Mouse (Mus musculus) forebrain, embryonic 10.5 days (tissue): ENCODE measurements around the gene Dcaf12. TPM values are rescaled to one million over a fixed set of nuclear protein-coding genes. Genes with fewer than 3 reads are reported as not detected.

Experiments used
- DNase-seq: peaks from one replicate; pipeline ENCODE4 v3.0.0-alpha.2; 2017; ENCODE audit warnings: low spot score; ENCODE audit errors: extremely low spot score
- H3K27ac ChIP-seq: fragments of 300-500 bp; sonication (generic); 2 replicates; pipeline ENCODE4 v1.5.1; 2016; ENCODE audit warnings: mild to moderate bottlenecking
- H3K27me3 ChIP-seq: fragments of 300-500 bp; sonication (generic); 2 replicates; pipeline ENCODE4 v1.6.1; 2016; ENCODE audit warnings: mild to moderate bottlenecking; ENCODE audit not compliant: poor library complexity, severe bottlenecking
- H3K36me3 ChIP-seq: fragments of 300-500 bp; sonication (generic); replicated peaks from 2 replicates; pipeline ENCODE4 v1.6.1; 2016; ENCODE audit warnings: mild to moderate bottlenecking, moderate library complexity
- H3K4me1 ChIP-seq: fragments of 300-500 bp; sonication (generic); 2 replicates; pipeline ENCODE4 v1.6.1; 2016
- H3K4me3 ChIP-seq: fragments of 300-500 bp; sonication (generic); 2 replicates; pipeline ENCODE4 v1.5.1; 2016; ENCODE audit warnings: mild to moderate bottlenecking, moderate library complexity
- H3K9me3 ChIP-seq: fragments of 300-500 bp; sonication (generic); 2 replicates; pipeline ENCODE4 v1.6.1; 2016; ENCODE audit warnings: mild to moderate bottlenecking, moderate library complexity
- WGBS: fragments of 180-500 bp; shearing (Covaris S2); methylation state at CpG from one replicate; pipeline ENCODE4 v1.1.7; 2016; 5-methylcytosine and 5-hydroxymethylcytosine counted together
- polyA plus RNA-seq: library from polyadenylated mRNA; unstranded; fragments of >200 nt; fragmentation: Nextera tagmentation; extraction: Ambion mirVana; gene quantifications from 2 replicates; pipeline ENCODE4 v1.2.1, GENCODE M21; 2016

The Dcaf12 gene
- polyA plus RNA-seq: 60.7 and 62.5 TPM in 2 replicates

- WGBS: under 1% methylated on average over 70 of the region's 70 CpGs
Measured at GRCm38 (mm10) chr4:41314141-41315129, at the start of gene Dcaf12. TSS of gene Dcaf12 (minus strand) at chr4:41314889.

GRCm38 (mm10) chr4:41361059-41361458, 46.4 kb upstream of the Dcaf12 start:
- no peaks in the 10 kb centered on the region for H3K27me3 ChIP-seq
- DNase-seq: no peak
- peaks cover 35% of the 10 kb centered on the region for H3K36me3 ChIP-seq
- no peak overlapping the region for H3K4me3 ChIP-seq
- H3K27ac ChIP-seq: no peak overlapping the region
- 92% methylated on average over 3 of the region's 3 CpGs for WGBS
- H3K4me1 ChIP-seq: peaks cover 21% of the 10 kb centered on the region
- no peaks in the 10 kb centered on the region for H3K9me3 ChIP-seq

More at GRCm38 (mm10) chr4:41314141-41315129, at the start of gene Dcaf12:
- no peaks in the 10 kb centered on the region for H3K27me3 ChIP-seq
- peaks cover 37% of the 10 kb centered on the region for H3K36me3 ChIP-seq
- peak within 1 kb of the TSS; percentile 75 for H3K4me3 ChIP-seq
- DNase-seq: peak; percentile 93
- peak within 1 kb of the TSS; percentile 89 for H3K27ac ChIP-seq
- H3K9me3 ChIP-seq: no peaks in the 10 kb centered on the region
- H3K4me1 ChIP-seq: peaks cover 25% of the 10 kb centered on the region

- peaks cover 4% of the 10 kb centered on the region; the same call in 1 of the 2 replicates for H3K9me3 ChIP-seq
- no peaks in the 10 kb centered on the region for H3K27me3 ChIP-seq
- H3K4me1 ChIP-seq: peaks cover 24% of the 10 kb centered on the region
- no peak for DNase-seq
- H3K36me3 ChIP-seq: peaks cover 52% of the 10 kb centered on the region
- H3K4me3 ChIP-seq: no peak overlapping the region
- no peak overlapping the region for H3K27ac ChIP-seq
- 95% methylated on average over 7 of the region's 7 CpGs for WGBS
Measured at GRCm38 (mm10) chr4:41359358-41359757, 44.7 kb upstream of the Dcaf12 start.

- Histone ChIP-seq H3K27me3 (no peaks in the 10 kb centered on the region), H3K4me3 (no peak overlapping the region), H3K4me1 (peaks cover 24% of the 10 kb centered on the region), H3K9me3 (peaks cover 4% of the 10 kb centered on the region; the same call in 1 of the 2 replicates), H3K36me3 (peaks cover 58% of the 10 kb centered on the region), H3K27ac (no peak overlapping the region)
- no peak for DNase-seq
- WGBS: 94% methylated on average over 2 of the region's 2 CpGs
Measured at GRCm38 (mm10) chr4:41358669-41359068, 44.0 kb upstream of the Dcaf12 start.

- H3K27me3 ChIP-seq: no peaks in the 10 kb centered on the region
- peaks cover 24% of the 10 kb centered on the region for H3K4me1 ChIP-seq
- peaks cover 73% of the 10 kb centered on the region for H3K36me3 ChIP-seq
- H3K27ac ChIP-seq: no peak overlapping the region
- 20% methylated on average over 2 of the region's 2 CpGs for WGBS
- no peak overlapping the region for H3K4me3 ChIP-seq
- DNase-seq: no peak
- peaks cover 4% of the 10 kb centered on the region; the same call in 1 of the 2 replicates for H3K9me3 ChIP-seq
Measured at GRCm38 (mm10) chr4:41357154-41357553, 42.5 kb upstream of the Dcaf12 start.

GRCm38 (mm10) chr4:41353265-41353664, 38.6 kb upstream of the Dcaf12 start:
- H3K36me3 ChIP-seq: peaks cover 65% of the 10 kb centered on the region
- peaks cover 36% of the 10 kb centered on the region for H3K4me1 ChIP-seq
- H3K4me3 ChIP-seq: no peak overlapping the region
- no peaks in the 10 kb centered on the region for H3K27me3 ChIP-seq
- no peak for DNase-seq
- no peak overlapping the region for H3K27ac ChIP-seq
- 96% methylated on average over 1 of the region's 1 CpGs for WGBS
- H3K9me3 ChIP-seq: peaks cover 4% of the 10 kb centered on the region; the same call in 1 of the 2 replicates

GRCm38 (mm10) chr4:41352758-41353157, 38.1 kb upstream of the Dcaf12 start:
- no peak for DNase-seq
- H3K27ac ChIP-seq: no peak overlapping the region
- H3K4me3 ChIP-seq: no peak overlapping the region
- peaks cover 4% of the 10 kb centered on the region; the same call in 1 of the 2 replicates for H3K9me3 ChIP-seq
- peaks cover 61% of the 10 kb centered on the region for H3K36me3 ChIP-seq
- 96% methylated on average over 4 of the region's 4 CpGs for WGBS
- peaks cover 37% of the 10 kb centered on the region for H3K4me1 ChIP-seq
- H3K27me3 ChIP-seq: no peaks in the 10 kb centered on the region

GRCm38 (mm10) chr4:41349199-41349591, 34.5 kb upstream of the Dcaf12 start:
- no peaks in the 10 kb centered on the region; the same call in 1 of the 2 replicates for H3K9me3 ChIP-seq
- peak overlapping the region; percentile 95 for H3K27ac ChIP-seq
- peak overlapping the region; percentile 86 for H3K4me3 ChIP-seq
- H3K36me3 ChIP-seq: peaks cover 33% of the 10 kb centered on the region
- no peaks in the 10 kb centered on the region for H3K27me3 ChIP-seq
- under 1% methylated on average over 28 of the region's 28 CpGs for WGBS
- peaks cover 19% of the 10 kb centered on the region for H3K4me1 ChIP-seq
- no peak for DNase-seq

- Histone ChIP-seq H3K36me3 (peaks cover 29% of the 10 kb centered on the region), H3K4me3 (peak within 1 kb of the TSS; percentile 86), H3K27ac (peak within 1 kb of the TSS; percentile 95), H3K4me1 (peaks cover 19% of the 10 kb centered on the region), H3K9me3 (no peaks in the 10 kb centered on the region; the same call in 1 of the 2 replicates), H3K27me3 (no peaks in the 10 kb centered on the region)
- DNase-seq: peak; percentile 98
- WGBS: under 1% methylated on average over 31 of the region's 31 CpGs
Measured at GRCm38 (mm10) chr4:41348584-41349198, 34.0 kb upstream of the Dcaf12 start, which contains the start of gene Ubap1. TSS of gene Ubap1 (plus strand) at chr4:41348996.

- 64% methylated on average over 5 of the region's 5 CpGs for WGBS
- Histone ChIP-seq H3K4me1 (peaks cover 19% of the 10 kb centered on the region), H3K4me3 (peak overlapping the region; percentile 86; the same call in 1 of the 2 replicates), H3K9me3 (no peaks in the 10 kb centered on the region; the same call in 1 of the 2 replicates), H3K27ac (peak overlapping the region; percentile 95), H3K36me3 (peaks cover 20% of the 10 kb centered on the region), H3K27me3 (no peaks in the 10 kb centered on the region)
- DNase-seq: no peak
Measured at GRCm38 (mm10) chr4:41347839-41348238, 33.1 kb upstream of the Dcaf12 start.

- Histone ChIP-seq H3K27me3 (no peaks in the 10 kb centered on the region), H3K36me3 (peaks cover 2% of the 10 kb centered on the region), H3K4me3 (no peak overlapping the region), H3K9me3 (no peaks in the 10 kb centered on the region), H3K27ac (no peak overlapping the region), H3K4me1 (peaks cover 19% of the 10 kb centered on the region)
- 79% methylated on average over 2 of the region's 2 CpGs for WGBS
- DNase-seq: no peak
Measured at GRCm38 (mm10) chr4:41346011-41346410, 31.3 kb upstream of the Dcaf12 start.

GRCm38 (mm10) chr4:41340912-41341550, 26.3 kb upstream of the Dcaf12 start:
- Histone ChIP-seq H3K4me1 (no peaks in the 10 kb centered on the region), H3K27ac (no peak overlapping the region), H3K4me3 (no peak overlapping the region), H3K27me3 (no peaks in the 10 kb centered on the region), H3K36me3 (no peaks in the 10 kb centered on the region), H3K9me3 (no peaks in the 10 kb centered on the region)
- WGBS: 81% methylated on average over 11 of the region's 11 CpGs
- no peak for DNase-seq
